Comparison of ENCODE assay signal across 8 mouse cellular contexts in the genomic region with DNA sequence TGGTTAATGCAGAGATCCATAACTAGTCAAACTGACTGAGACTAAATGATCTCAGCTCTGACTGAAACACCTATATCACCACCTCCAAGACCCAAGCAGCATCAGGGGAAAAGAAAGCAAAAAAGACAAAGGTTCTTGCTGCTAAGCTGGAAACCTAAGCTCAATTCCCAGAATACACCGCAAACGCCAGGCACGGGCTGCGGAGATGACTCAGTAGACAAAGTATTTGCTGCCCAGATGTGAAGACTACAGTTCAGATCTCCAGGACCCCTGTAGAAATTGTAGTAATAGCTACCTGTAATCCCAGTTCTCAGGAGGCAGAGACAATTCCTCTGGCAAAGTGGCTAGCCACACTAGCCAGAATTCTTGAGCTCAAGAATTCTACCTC. TPM values are rescaled to one million over a fixed set of nuclear protein-coding genes. Genes with fewer than 3 reads are reported as not detected.
A peak's percentile ranks its signal among the peaks of the same experiment; 100 is the strongest.
DNase-seq lines count a peak whose midpoint lies in the region; ATAC-seq and TF ChIP-seq lines count a peak whose summit lies in the region.

No protein-coding gene starts in this region.

- ATAC-seq in forebrain, embryonic 13.5 days: no peak
- no peak for ATAC-seq in forebrain, postnatal 0 days
- ATAC-seq in liver, embryonic 11.5 days (replicated peaks; ENCODE audit: low FRiP score): no peak
- no peak for ATAC-seq in hindbrain, embryonic 16.5 days
- ATAC-seq in neural tube, embryonic 15.5 days (ENCODE audit: low FRiP score): no peak

- peaks cover 33% of the 10 kb centered on the region for H3K4me1 ChIP-seq in forebrain, embryonic 13.5 days
- peaks cover 9% of the 10 kb centered on the region; the same call in 1 of the 2 replicates for H3K4me1 ChIP-seq in forebrain, postnatal 0 days (ENCODE audit: insufficient read depth)
- no peaks in the 10 kb centered on the region; the same call in 1 of the 2 replicates for H3K4me1 ChIP-seq in liver, embryonic 11.5 days (replicated peaks; ENCODE audit: control insufficient read depth, insufficient read depth, low read length)
- peaks cover 19% of the 10 kb centered on the region for H3K4me1 ChIP-seq in hindbrain, embryonic 16.5 days (ENCODE audit: control insufficient read depth, insufficient read depth, low read depth, low read length)
- H3K4me1 ChIP-seq in neural tube, embryonic 15.5 days: peaks cover 33% of the 10 kb centered on the region
- no peaks in the 10 kb centered on the region for H3K4me1 ChIP-seq in cerebellum, adult 2 months (ENCODE audit: control insufficient read depth, insufficient read depth, low read length)

- no peak for TF ChIP-seq CTCF in forebrain, postnatal 0 days (IDR thresholded peaks at IDR 0.05; ENCODE audit: low read depth)
- TF ChIP-seq CTCF in cerebellum, adult 2 months (IDR thresholded peaks at IDR 0.05; ENCODE audit: borderline replicate concordance, insufficient read depth, low read depth, low read length): no peak

- H3K9me3 ChIP-seq in forebrain, embryonic 13.5 days (replicated peaks): no peaks in the 10 kb centered on the region
- H3K9me3 ChIP-seq in forebrain, postnatal 0 days (ENCODE audit: low read length): no peaks in the 10 kb centered on the region
- no peaks in the 10 kb centered on the region for H3K9me3 ChIP-seq in liver, embryonic 11.5 days (ENCODE audit: control insufficient read depth, low read length)
- no peaks in the 10 kb centered on the region for H3K9me3 ChIP-seq in hindbrain, embryonic 16.5 days (ENCODE audit: control insufficient read depth, low read length)
- no peaks in the 10 kb centered on the region for H3K9me3 ChIP-seq in neural tube, embryonic 15.5 days (replicated peaks)

- H3K36me3 ChIP-seq in forebrain, embryonic 13.5 days (ENCODE audit: poor library complexity, severe bottlenecking): no peaks in the 10 kb centered on the region
- no peaks in the 10 kb centered on the region for H3K36me3 ChIP-seq in forebrain, postnatal 0 days (ENCODE audit: insufficient read depth)
- H3K36me3 ChIP-seq in liver, embryonic 11.5 days (ENCODE audit: control insufficient read depth, insufficient read depth, low read length): no peaks in the 10 kb centered on the region; the same call in 1 of the 2 replicates
- H3K36me3 ChIP-seq in hindbrain, embryonic 16.5 days (ENCODE audit: control insufficient read depth, insufficient read depth, low read length): no peaks in the 10 kb centered on the region
- no peaks in the 10 kb centered on the region for H3K36me3 ChIP-seq in neural tube, embryonic 15.5 days

- H3K4me2 ChIP-seq in forebrain, embryonic 13.5 days: peak overlapping the region; percentile 88
- H3K4me2 ChIP-seq in forebrain, postnatal 0 days (ENCODE audit: low read depth): no peak overlapping the region
- peak overlapping the region; percentile 40 for H3K4me2 ChIP-seq in liver, embryonic 11.5 days
- H3K4me2 ChIP-seq in hindbrain, embryonic 16.5 days (ENCODE audit: low read length): peak overlapping the region; percentile 62
- H3K4me2 ChIP-seq in neural tube, embryonic 15.5 days: peak overlapping the region; percentile 79

- DNase-seq in forebrain, postnatal 0 days: no peak
- DNase-seq in liver, embryonic 11.5 days (ENCODE audit: low spot score): no peak
- no peak for DNase-seq in liver
- DNase-seq in cerebellum, adult 2 months: no peak
- no peak for DNase-seq in layer of hippocampus, adult 9-11 months

- no peak overlapping the region for H3K27ac ChIP-seq in forebrain, embryonic 13.5 days
- H3K27ac ChIP-seq in forebrain, postnatal 0 days (ENCODE audit: low read depth, low read length): no peak overlapping the region
- H3K27ac ChIP-seq in liver, embryonic 11.5 days (ENCODE audit: low read depth, low read length): no peak overlapping the region
- H3K27ac ChIP-seq in hindbrain, embryonic 16.5 days (ENCODE audit: low read depth, low read length): no peak overlapping the region
- H3K27ac ChIP-seq in neural tube, embryonic 15.5 days (replicated peaks): no peak overlapping the region
- no peak overlapping the region for H3K27ac ChIP-seq in cerebellum, adult 2 months (ENCODE audit: insufficient read depth, low read length)

- H3K4me3 ChIP-seq in forebrain, embryonic 13.5 days: no peak overlapping the region
- H3K4me3 ChIP-seq in forebrain, postnatal 0 days (ENCODE audit: low read depth, low read length): no peak overlapping the region
- no peak overlapping the region for H3K4me3 ChIP-seq in liver, embryonic 11.5 days (ENCODE audit: low read depth, low read length)
- H3K4me3 ChIP-seq in hindbrain, embryonic 16.5 days (ENCODE audit: low read length): no peak overlapping the region
- H3K4me3 ChIP-seq in neural tube, embryonic 15.5 days (replicated peaks): peak overlapping the region; percentile 97; the same call in 1 of the 2 replicates
- no peak overlapping the region for H3K4me3 ChIP-seq in cerebellum, adult 2 months (replicated peaks; ENCODE audit: insufficient read depth, low read depth, low read length)

- H3K9ac ChIP-seq in forebrain, embryonic 13.5 days: no peak overlapping the region
- no peak overlapping the region for H3K9ac ChIP-seq in forebrain, postnatal 0 days
- no peak overlapping the region for H3K9ac ChIP-seq in liver, embryonic 11.5 days (ENCODE audit: low read depth, low read length)
- H3K9ac ChIP-seq in hindbrain, embryonic 16.5 days (ENCODE audit: low read depth, low read length): no peak overlapping the region
- H3K9ac ChIP-seq in neural tube, embryonic 15.5 days (replicated peaks): no peak overlapping the region

- TF ChIP-seq POLR2A in cerebellum, adult 2 months (IDR thresholded peaks at IDR 0.05; ENCODE audit: borderline replicate concordance, insufficient read depth, low read length): no peak

- WGBS in forebrain, embryonic 13.5 days: 92% methylated on average over 4 of the region's 4 CpGs
- WGBS in forebrain, postnatal 0 days: 83% methylated on average over 4 of the region's 4 CpGs
- WGBS in liver, embryonic 11.5 days: 81% methylated on average over 4 of the region's 4 CpGs
- WGBS in hindbrain, embryonic 16.5 days: 86% methylated on average over 4 of the region's 4 CpGs
- WGBS in neural tube, embryonic 15.5 days: 95% methylated on average over 4 of the region's 4 CpGs
- 82% methylated on average over 4 of the region's 4 CpGs for WGBS in cerebellum, adult 2 months

- H3K27me3 ChIP-seq in forebrain, embryonic 13.5 days: no peaks in the 10 kb centered on the region
- H3K27me3 ChIP-seq in forebrain, postnatal 0 days (ENCODE audit: insufficient read depth, low read length): no peaks in the 10 kb centered on the region
- H3K27me3 ChIP-seq in liver, embryonic 11.5 days (replicated peaks; ENCODE audit: control insufficient read depth, insufficient read depth, low read length): no peaks in the 10 kb centered on the region
- H3K27me3 ChIP-seq in hindbrain, embryonic 16.5 days (replicated peaks; ENCODE audit: control insufficient read depth, insufficient read depth, low read length): no peaks in the 10 kb centered on the region
- H3K27me3 ChIP-seq in neural tube, embryonic 15.5 days (replicated peaks): no peaks in the 10 kb centered on the region
- H3K27me3 ChIP-seq in cerebellum, adult 2 months (ENCODE audit: control insufficient read depth, insufficient read depth, low read length): no peaks in the 10 kb centered on the region

RNA-seq across cellular contexts. Expression of a gene that starts 0.3 kb away (rescaled TPM):
- polyA plus RNA-seq in forebrain, embryonic 13.5 days (2015; fragmentation: Nextera tagmentation; extraction: Ambion mirVana): 47.4 and 50.3 TPM in 2 replicates
- total RNA-seq in forebrain, postnatal 0 days (2014; rRNA removed): 38.6 and 54.1 TPM in 2 replicates
- polyA plus RNA-seq in forebrain, postnatal 0 days (2015; fragmentation: Nextera tagmentation; extraction: Ambion mirVana): 19.2 and 24.5 TPM in 2 replicates
- polyA plus RNA-seq in liver, embryonic 11.5 days (2014; fragmentation: Nextera tagmentation; extraction: Ambion mirVana): 54.4 and 55.8 TPM in 2 replicates
- polyA plus RNA-seq in hindbrain, embryonic 16.5 days (2015; fragmentation: Nextera tagmentation; extraction: Ambion mirVana): 40.2 and 48.8 TPM in 2 replicates
- polyA plus RNA-seq in neural tube, embryonic 15.5 days (2015; fragmentation: Nextera tagmentation; extraction: Ambion mirVana): 43.9 and 46.0 TPM in 2 replicates
- polyA plus RNA-seq in cerebellum, adult 2 months (2012; rRNA removed): 23.6 and 25.7 TPM in 2 replicates

RNA-seq across cellular contexts. Expression of a gene that starts 29.7 kb away (rescaled TPM):
- polyA plus RNA-seq in forebrain, embryonic 13.5 days (2015; fragmentation: Nextera tagmentation; extraction: Ambion mirVana): 0.32 and 0.43 TPM in 2 replicates
- total RNA-seq in forebrain, postnatal 0 days (2014; rRNA removed): 0.43 and 0.54 TPM in 2 replicates
- 0.53 and 0.85 TPM in 2 replicates for polyA plus RNA-seq in forebrain, postnatal 0 days (2015; fragmentation: Nextera tagmentation; extraction: Ambion mirVana)
- polyA plus RNA-seq in liver, embryonic 11.5 days (2014; fragmentation: Nextera tagmentation; extraction: Ambion mirVana): 4.5 and 4.6 TPM in 2 replicates
- polyA plus RNA-seq in hindbrain, embryonic 16.5 days (2015; fragmentation: Nextera tagmentation; extraction: Ambion mirVana): 1.4 and 2.0 TPM in 2 replicates
- polyA plus RNA-seq in neural tube, embryonic 15.5 days (2015; fragmentation: Nextera tagmentation; extraction: Ambion mirVana): 2.2 and 3.2 TPM in 2 replicates
- polyA plus RNA-seq in cerebellum, adult 2 months (2012; rRNA removed): 0.93 and 1.0 TPM in 2 replicates
